Mouse (Mus musculus): ENCODE measurements at regions not wholly inside any gene's neighbourhood (a gene's known extent, or its start where the extent isn't known, plus 50 kb on each side); places are given as distances from the start of the nearest gene placed in this dataset.

- TF ChIP-seq POLR2A (IDR thresholded peaks at IDR 0.05; ENCODE audit: borderline replicate concordance, insufficient read depth, low read length) = no peak
- no peak for TF ChIP-seq CTCF (IDR thresholded peaks at IDR 0.05; ENCODE audit: borderline replicate concordance, insufficient read depth, low read depth, low read length)
Measured at GRCm38 (mm10) chr13:92925196-92925595, 80.6 kb downstream of the Mtx3 start.

Data from cerebellum, adult 2 months (tissue).